Mouse (Mus musculus) adrenal gland, postnatal 25 days (tissue): ENCODE data around the gene Zfp653. TPM values are rescaled to one million over a fixed set of nuclear protein-coding genes. Genes with fewer than 3 reads are reported as not detected.
"Not testable (repeated sequence)": the region's sequence is repeated elsewhere in the genome, so short reads cannot be mapped to it uniquely, and the experiment has no call there.

Experiments
- DNase-seq: peaks from one replicate; pipeline ENCODE4 v3.0.0; 2021; ENCODE audit warnings: mixed read lengths
- long read RNA-seq: library from polyadenylated mRNA; stranded (forward); transcript quantifications from one replicate; pipeline ENCODE4 v2.0.0, GENCODE M21; 2021
- total RNA-seq: library from RNA; stranded (reverse); gene quantifications from 2 replicates; pipeline ENCODE4 v1.2.3, GENCODE M21; 2021

Gene Zfp653
- 9.4 and 12.4 TPM in 2 replicates for total RNA-seq
- long read RNA-seq, transcript Zfp653-201 (9 exons, 2,108 nt), result major isoform, 5 of 19 reads
- long read RNA-seq, partial matches to known transcripts, result 4 of 19 reads
- long read RNA-seq, other reads (novel, unspliced or antisense), result 9 of 19 reads

DNA sequence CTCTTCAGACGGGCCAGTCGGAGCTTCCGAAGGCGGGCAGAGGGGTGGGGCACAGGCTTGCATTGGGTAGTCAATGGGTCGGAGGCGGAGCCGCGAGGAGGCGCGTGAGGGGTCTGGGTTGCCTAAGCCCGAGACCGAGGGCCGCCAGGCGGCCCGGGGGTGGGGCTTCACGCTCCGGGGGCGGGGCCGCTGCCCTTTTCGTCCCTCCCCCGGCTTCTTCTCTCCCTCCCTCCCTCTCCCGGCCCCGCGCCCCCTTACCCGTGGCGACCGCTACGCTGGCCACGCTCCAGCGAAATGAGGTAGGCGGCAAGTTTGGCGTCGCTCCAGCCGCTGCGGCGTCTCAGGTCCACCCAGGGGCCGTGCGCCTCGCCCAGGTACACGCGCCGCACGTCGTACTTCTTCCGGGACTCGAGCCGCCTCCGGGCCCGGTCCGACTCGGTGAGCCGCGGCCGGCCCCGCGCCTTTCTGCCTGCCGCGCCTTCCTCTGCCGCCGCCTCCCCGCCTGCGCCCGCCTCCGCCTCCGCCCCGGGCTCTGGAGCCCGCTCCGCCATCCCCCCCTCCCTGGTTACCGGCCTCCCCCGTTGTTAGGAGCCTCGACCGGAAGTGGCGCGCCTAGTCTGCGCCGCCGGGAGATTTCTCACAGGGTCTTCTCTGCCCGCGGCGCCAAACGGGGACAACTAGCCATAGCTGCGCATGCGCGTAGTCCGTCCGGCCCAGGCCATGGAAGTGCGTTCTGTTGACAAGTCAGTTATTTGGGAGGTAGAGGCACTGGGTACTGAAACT, at the start of gene Zfp653, which contains the start of gene Gm49318:
Gene Zfp653, minus strand, starts transcription at position 586 of the 783 bp plus-strand sequence.
Gene Gm49318, minus strand, starts transcription at position 469 of the 783 bp plus-strand sequence.
- peak; percentile 97 for DNase-seq

DNA sequence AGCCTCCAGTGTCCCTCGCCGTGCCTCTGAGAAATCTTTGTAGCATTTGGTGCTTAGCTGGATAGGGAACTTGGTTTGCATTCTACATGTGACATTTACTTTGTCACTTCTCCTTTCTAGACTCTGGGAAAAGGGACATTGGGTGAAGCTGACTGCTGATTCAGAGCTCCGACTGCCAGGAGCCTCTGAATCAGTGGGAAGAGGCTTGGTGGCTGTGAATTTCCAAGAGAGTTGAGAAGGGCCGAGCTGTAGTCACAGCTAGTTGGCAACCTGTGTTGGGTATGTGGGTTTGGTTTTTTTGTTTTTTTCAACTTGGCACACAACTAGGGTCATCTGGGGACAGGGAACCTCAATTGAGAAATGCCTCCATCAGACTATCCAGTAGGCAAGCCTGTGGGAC, 48.4 kb upstream of the Zfp653 start:
- no peak for DNase-seq

DNA sequence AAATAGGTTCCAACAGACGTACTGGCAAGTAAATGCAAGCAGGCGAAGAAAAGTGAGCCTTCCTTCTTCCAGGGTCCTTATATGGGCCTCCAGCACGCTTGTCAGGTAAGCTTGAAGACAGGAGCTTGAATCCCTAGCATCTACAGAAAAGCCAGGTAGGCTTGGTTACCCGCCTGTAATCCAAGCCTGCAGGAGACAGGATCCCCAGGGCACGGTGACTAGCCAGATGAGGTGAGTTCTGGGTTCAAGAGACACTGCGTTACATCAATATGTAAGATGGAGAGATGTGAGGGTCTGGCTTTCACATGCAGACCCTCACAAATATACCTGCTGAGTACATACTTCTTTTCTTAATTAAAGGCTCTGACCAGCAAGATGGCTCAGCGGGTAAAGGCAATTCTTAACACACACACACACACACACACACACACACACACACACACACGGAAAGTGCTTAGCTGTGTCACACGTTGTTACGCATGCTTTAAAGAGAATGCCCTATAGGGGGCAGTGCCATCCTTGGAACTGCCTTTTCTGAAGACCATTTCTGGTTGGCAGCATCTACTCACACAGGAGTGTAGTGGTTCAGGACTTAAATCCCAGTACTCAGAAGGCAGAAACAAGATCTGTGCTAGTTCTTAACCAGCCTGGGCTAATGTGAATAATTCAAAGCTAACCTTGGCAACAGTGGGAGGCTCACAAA, 46.7 kb upstream of the Zfp653 start:
- DNase-seq, result peak; percentile 38

DNA sequence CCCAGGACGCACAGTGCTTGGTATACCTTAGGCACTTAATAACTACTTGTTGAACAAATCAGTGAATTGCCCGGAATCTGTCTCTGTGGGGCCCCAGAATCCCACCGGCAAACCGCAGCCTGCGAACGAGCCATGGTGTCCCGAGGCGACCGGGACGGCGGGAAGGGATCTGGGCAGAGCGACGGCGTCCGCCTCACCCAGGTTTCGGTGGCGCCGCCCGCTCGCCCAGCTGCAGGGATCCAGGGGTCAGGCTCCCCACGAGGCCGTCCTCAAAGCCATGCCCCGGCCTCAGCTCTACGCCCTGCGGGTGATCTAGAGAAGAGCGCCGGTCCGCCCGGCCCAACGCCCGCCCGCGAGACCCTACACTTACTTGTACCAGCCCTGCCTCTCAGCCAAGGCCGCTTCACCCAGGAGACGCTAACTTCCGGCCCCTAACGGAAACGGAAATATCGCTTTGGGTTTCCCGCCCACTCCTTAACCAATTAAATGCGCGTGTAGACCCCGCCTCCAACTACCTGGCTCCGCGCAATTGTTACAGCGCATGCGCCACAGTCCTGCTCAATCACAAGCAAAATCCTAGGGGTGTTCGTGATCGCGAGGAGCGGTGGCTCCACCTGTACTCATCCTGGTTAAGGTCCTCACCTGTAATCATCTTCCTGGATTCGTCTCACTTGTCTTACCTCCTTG, 45.7 kb upstream of the Zfp653 start, which contains the start of gene Elof1:
Gene Elof1, minus strand, starts transcription at position 433 of the 687 bp plus-strand sequence.
- peak; percentile 91 for DNase-seq

DNA sequence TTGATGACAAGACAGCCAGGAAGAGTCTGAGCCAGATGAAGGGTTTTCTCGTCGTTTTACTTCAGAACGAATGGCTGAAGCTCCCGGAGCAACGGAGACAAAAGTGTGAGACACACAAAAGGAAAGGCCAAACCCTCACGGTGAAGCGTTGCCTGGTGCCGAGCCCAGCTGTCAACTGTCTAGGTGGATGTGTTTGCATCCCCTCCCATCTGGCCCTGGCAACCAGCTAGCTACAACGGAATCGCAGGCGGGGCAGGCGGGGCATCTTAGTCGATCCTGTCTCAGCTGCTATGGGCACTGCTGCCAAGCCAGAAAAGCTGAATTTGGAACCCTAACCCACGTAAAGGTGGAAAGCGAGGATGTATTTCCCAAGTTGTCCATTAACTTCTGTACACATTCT, 44.9 kb upstream of the Zfp653 start:
- DNase-seq, result no peak

DNA sequence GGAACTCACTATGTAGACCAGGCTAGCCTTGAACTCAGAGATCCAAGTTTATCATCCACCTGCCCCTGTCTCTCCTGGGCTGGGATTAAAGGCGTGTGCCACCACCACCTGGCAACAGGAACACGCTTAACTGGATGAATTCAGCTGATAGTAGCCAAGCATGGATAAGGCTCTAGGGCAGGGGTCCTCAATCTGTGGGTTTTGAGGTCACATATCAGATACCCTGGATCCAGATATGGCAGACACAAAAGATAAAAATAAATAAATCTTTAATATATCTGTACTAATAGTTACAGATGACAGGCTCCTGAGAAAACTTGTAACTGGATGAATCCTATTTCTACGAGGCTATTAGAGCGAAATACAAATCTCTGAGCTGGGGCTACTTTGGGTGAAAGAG, 44.5 kb upstream of the Zfp653 start:
- no peak for DNase-seq

DNA sequence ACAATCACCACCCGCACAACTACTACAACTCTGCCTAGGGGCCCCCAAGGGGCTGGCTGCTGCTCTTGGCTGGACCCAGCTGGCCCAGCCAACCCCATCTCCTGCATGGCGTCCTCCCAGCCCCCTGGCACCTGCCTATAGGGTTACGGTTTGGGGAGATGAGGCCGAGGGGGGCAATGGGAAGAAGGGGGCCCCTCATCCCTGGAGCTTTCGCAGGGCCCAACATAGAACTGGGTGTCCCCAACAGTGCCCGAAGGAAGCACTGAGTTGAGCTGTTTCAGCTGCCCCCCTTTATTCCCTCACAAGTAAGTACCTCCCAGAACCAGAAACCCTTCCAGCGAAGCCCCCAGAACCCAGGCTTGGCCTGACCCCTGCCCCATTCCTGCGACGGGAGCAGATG, 37.0 kb upstream of the Zfp653 start:
- DNase-seq, result no peak

DNA sequence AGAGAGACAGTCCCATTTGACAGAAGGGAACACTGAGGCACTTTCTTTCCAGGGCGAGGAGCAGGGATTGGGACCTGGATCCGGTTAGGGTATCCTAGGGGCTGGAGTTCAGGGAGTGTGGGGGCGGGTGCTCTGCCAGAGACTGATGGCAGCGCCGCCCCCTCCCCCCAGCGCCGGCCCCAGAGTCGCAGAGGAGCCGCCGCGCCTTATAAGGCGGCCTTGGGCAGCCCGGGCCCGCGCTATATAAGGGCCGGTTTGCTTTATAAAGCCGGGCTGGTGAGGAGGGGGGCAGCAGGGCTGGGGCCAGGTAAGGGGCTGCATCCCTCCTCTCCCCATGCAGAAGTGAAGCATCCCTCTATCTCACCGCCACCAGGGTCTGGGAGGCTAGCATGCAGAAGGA, 28.7 kb upstream of the Zfp653 start:
- DNase-seq, result no peak

DNA sequence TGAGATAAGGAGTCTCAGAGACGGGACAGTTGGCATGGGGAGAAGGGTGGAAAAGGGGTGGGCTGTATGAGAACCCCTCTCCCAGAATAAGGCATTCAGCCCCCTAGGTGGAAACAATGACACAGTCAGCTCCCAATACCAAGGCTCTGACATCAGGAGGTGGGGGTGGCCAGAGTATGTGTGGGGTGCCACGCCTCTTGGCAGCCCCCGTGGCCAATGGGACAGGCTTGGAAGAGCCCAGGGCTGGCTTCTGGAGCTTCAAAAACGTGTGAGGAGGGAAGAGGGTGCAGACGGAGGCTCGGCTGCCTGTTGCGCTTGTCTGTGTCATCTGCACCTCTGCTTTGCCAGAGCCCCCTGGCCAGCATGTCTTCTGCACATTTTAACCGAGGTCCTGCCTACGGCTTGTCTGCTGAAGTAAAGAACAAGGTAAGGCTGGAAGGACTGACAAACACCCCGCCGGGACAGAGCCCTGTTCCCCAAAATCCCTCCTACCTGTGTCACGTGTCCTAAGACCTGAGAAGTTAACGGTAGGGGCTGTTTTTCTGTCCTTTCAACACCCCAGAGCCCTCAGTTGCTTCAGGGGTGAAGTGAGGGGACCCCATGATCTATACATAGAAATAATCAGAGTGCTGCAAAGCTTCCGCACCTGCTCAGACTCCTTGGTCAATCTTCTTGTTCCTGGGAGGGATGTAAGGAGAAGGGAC, 28.0 kb upstream of the Zfp653 start, which contains the start of gene Cnn1:
Gene Cnn1, plus strand, starts transcription at position 224 of the 704 bp plus-strand sequence.
- peak; percentile 19 for DNase-seq

DNA sequence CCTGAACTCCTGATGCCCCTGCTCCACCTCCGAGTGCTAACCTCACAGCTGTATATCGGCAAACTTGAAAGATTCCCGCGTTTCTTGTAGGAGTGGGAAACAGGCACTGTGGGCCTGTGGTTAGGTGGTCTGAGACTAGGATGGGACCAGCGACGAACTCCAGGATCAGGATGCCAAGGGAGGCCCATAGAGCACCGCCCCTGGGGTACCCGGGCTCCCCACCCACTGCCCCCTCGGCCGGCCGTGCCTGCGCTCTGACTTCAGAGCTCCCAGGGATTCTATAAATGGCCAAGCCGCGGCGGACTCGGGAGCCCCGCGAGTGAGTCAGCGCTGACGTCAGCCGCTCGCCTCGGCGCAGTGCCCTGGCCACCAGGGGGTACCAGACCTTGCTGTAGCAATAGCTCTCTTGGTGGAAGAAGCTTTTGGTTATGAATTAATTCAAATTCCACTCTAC, 24.7 kb upstream of the Zfp653 start:
- DNase-seq, result peak; percentile 92

DNA sequence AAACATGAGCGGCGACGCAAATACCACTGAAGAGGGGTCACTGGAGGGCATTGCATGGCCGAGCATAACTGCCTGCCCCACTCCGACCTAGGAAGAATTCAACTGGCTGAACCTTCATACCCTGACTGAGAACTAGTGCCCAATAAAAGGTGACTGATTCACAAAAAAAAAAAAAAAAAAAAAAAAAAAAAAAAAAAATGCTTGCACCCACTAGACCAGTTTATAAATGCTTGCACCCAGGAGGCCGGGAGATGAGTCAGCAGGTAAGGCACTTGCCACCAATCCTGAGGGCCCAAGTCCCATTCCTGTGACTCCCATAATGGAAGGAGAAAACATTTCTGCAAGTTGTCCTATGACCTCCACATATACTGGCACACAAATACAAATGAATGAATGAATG, 21.6 kb upstream of the Zfp653 start:
- no peak for DNase-seq

DNA sequence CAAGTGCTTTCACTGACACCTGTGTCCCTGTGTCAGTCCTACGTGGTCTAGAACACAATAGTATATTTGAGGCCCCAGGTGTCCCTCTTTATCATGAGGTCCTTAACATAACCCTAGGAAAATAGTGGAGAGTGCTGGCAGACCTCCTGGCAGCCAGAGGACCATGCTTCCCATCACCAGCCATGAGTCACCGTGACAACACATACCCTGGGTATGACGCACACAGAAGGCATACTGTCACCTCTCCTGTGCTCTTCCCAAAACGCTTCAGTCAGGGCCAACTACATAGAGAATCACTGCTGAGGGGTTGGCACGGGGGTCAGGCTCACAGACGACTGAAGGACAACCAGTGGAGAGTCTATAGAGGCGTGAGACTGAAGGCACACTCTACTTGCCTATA, 18.8 kb upstream of the Zfp653 start:
- DNase-seq, result peak; percentile 54

DNA sequence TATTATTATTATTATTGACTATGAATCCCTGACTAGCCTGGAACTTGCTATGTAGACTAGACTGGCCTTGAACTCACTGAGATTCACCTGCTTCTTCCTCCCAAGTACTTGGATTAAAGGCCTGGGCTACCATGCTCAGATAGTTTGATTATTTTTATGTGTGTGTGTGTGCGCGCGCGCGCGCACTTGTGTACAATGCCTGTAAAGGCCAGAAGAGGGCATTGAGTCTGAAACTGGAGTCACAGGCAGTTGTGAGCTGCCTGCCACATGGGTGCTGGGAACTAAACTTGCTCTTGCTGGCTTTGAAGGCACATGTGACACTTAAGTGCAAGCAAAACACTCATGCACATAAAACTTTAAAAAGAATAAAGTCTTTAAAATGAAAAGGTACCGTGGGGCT, 18.1 kb upstream of the Zfp653 start:
- no peak for DNase-seq

DNA sequence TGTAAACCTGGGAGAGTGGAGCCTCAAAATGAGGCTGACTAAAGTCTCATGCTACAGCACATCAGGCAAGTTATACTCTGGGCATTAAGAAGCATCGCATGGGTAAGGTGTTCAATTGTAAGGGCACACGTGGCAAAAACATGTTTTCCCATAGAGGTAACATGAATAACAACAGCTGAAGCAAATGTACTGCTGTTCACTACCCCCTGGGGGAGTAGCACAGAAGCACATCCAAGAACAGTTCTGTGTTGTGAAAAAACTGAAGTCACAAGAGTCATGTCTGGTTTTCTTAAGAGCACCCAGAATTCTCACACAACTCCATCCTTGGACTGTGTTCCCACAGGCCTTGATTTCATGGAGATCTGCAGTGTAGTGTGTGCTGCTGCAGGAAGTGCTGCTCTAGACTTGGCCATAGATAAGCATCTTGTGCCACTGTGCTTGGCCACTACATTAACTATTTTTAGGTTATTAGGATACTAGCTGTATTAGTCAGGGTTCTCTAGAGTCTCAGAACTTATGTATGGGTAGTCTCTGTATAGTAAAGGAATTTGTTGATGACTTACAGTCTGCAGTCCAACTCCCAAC, 15.9 kb upstream of the Zfp653 start:
- no peak for DNase-seq

DNA sequence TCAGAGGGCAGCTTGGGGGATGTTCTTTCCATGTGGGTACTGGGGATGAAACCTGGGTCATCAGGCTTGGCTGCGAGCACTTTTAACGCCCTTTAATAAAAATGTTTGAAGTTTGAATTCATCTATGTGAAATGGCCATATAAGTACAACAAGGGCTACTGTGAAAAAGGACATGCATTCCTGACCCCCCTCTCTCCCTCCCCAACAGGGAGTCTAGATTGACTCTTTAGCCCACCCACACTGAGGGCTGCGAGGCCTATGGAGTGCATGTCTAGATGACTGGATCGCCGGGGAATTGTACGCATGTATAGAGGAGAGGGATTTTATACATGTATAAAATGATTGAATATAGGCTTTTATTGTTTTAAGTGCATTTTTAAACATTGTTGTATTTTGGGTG, 14.8 kb upstream of the Zfp653 start:
- no peak for DNase-seq

DNA sequence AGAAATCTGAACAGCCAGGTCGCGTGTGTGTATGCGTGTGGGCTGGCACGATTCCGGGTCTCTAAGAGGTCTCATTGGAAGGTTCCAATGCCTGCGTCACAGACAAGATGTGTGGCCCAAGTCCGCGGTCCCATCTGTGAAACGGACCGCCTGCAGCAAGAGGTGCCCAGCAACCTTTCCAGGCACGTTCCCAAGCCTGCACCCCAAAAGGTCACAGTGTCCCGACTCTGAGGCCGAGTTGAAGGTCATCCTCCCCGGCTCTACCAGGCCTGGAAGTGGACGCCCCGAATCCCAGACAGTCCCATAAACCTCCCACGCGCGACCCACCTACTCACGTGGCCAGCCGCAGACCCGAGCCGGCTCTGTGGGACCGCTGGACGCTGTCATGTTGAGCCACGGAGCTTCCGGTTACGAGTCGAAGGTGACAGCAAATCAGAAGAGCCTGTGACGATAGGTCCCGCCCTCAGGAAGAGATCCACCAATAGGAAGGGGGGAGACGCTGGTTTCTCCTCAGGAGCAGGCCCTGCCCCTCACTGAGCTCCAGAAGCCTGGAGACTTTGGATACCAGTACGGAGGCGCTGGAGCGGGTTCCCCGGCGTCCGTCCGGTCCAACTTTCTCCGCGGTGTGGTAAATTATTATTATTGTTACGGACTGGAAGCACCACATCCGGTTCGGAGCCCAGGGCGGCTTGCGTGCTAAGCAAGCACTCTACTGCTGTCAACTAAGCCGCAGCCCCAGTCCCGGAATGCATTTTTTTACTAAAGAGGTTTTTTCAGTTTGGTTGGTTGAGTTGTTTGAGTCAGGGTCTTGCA, 14.1 kb upstream of the Zfp653 start, which contains the start of gene Ecsit:
Gene Ecsit, minus strand, starts transcription at position 417 of the 813 bp plus-strand sequence.
- peak; percentile 83 for DNase-seq

DNA sequence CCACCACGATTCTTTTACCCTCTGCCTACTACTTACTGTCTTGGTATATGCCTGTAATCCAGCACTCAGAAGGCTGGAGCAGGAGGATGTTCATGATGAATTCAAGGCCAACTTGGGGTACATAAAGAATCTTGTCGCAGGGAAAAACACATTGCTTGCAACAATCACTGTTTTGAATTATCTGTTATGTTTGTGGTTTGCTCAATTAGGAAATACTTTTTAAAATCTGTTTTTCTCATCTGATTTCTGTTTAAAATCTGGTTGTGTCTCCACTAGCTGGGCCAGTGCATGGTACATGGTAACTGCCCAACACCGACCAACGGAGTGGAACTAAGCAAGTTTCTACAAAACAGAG, 13.5 kb upstream of the Zfp653 start:
- no peak for DNase-seq

DNA sequence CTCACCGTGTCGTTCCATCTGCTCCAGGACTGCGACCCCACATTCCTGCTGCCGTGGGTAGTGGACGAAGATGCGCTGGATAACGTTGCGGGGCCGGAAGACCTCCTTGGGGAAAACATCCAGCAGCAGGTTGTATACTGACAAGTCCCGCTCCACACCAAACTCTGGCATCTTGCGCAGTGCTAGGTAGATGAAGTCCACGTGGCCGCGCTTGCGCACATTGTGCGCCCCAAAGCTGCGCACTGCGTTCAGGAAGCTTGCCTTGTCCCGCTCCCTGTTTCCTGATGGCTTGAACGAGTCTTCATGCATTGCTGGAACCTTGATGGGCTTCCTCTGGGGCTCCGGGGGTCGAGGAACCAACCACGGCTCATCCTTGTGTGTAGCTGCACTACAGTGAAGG, 5.0 kb upstream of the Zfp653 start:
- no peak for DNase-seq

DNA sequence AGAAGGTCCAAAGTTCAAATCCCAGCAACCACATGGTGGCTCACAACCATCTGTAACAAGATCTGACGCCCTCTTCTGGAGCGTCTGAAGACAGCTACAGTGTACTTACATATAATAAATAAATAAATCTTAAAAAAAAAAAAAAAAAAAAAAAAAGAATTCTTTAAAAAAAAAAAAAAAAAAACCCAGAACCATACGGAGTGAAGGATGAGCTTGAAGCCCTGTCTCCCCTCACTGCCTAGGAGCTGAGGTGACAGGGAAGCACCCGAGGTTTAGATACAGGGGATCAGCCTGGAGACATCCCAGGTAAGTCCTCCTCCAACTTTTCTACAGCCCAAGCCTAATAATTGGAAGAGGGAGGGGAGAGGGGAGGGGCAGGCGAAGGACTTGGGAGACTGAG, 4.6 kb upstream of the Zfp653 start:
- DNase-seq, result not testable (repeated sequence)

DNA sequence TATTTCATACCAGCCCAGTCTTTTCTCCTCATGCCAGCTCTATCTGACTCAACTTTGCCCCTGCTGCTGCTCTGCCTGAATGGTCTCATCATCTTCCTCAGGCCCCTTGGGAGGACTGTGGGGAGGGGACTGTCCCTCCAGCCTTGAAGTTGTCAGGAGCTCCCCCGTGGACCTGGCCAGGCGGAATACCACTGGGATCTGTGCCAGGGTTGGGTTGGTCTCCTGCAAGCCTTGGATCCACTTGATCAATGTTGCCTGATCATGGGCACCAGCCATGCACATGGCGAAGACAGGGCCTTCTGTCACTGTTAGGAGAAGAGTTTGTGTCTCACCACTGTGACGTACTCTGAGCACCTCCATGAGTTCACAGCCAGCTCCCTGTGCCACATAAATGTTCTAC, 1.1 kb upstream of the Zfp653 start:
- no peak for DNase-seq
